Comparison of ENCODE assay signal across 21 mouse cellular contexts in the genomic region with DNA sequence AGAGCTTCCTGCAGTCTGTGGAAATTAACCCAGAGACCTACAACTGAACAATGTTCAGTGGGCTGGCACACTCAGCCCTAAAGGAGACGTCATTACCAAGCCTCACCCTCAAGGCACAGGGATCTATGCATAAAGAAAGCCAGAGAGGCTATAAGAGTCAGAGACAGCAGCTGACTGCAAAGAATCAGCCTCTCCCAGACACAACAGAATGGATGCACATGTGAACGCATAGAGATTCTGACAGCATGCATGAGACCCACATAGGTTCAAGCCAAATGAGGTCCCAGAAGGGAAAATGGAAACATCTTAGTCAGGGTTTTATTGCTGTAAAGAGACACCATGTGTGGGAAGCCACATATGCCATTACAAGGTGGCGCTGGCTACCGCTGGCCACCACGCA. TPM values are rescaled to one million over a fixed set of nuclear protein-coding genes. Genes with fewer than 3 reads are reported as not detected.
"Had no signal": no experiment of that assay in that cellular context is flagged by ENCODE, and none has a peak within 500 bp of the region (broad histone marks: within the 10 kb centered on the region; RNA-seq: fewer than 3 reads in every experiment).

No protein-coding gene starts in this region.

- H3K36me3 ChIP-seq: lung, embryonic 15.5 days; midbrain, embryonic 13.5 days; midbrain, embryonic 15.5 days; neural tube, embryonic 12.5 days; stomach, embryonic 15.5 days had no signal

- H3K4me1 ChIP-seq: lung, embryonic 15.5 days; megakaryocyte, embryonic 14.5 days; midbrain, embryonic 13.5 days; midbrain, embryonic 15.5 days; neural tube, embryonic 12.5 days; stomach, embryonic 15.5 days had no signal

- H3K27ac ChIP-seq: lung, embryonic 15.5 days; macrophage; midbrain, embryonic 13.5 days; midbrain, embryonic 15.5 days; neural tube, embryonic 12.5 days; stomach, embryonic 15.5 days; stomach, postnatal 0 days had no signal

- H3K9me3 ChIP-seq: lung, embryonic 15.5 days; megakaryocyte, embryonic 14.5 days; midbrain, embryonic 15.5 days; neural tube, embryonic 12.5 days; stomach, embryonic 15.5 days had no signal

- H3K27me3 ChIP-seq: lung, embryonic 15.5 days; megakaryocyte, embryonic 14.5 days; midbrain, embryonic 13.5 days; midbrain, embryonic 15.5 days; neural tube, embryonic 12.5 days; stomach, embryonic 15.5 days had no signal

- ATAC-seq: lung, postnatal 0 days; midbrain, embryonic 13.5 days; midbrain, embryonic 15.5 days had no signal

- DNase-seq: lung, adult 2 months; lung, postnatal 14 days; lung, postnatal 36 days; right cerebral cortex, postnatal 14 days; thymus, adult 2 months; thymus, postnatal 25 days; thymus, postnatal 4 days had no signal

- H3K4me2 ChIP-seq: lung, embryonic 15.5 days; midbrain, embryonic 11.5 days; midbrain, embryonic 13.5 days; midbrain, embryonic 15.5 days; neural tube, embryonic 12.5 days; stomach, embryonic 15.5 days had no signal

- H3K9ac ChIP-seq: lung, embryonic 15.5 days; midbrain, embryonic 13.5 days; midbrain, embryonic 15.5 days; neural tube, embryonic 12.5 days; stomach, embryonic 15.5 days had no signal

- H3K4me3 ChIP-seq: lung, embryonic 15.5 days; megakaryocyte, embryonic 14.5 days; midbrain, embryonic 13.5 days; midbrain, embryonic 15.5 days; neural tube, embryonic 12.5 days; stomach, embryonic 15.5 days had no signal

RNA-seq across cellular contexts. Expression of gene Nipal1, which starts 42.9 kb away (rescaled TPM):
- total RNA-seq: megakaryocyte progenitor cell, adult 5-6 weeks had no signal
- polyA plus RNA-seq: macrophage had no signal

RNA-seq across cellular contexts. Expression of gene Cnga1, which starts 46.4 kb away (rescaled TPM):
- total RNA-seq: megakaryocyte progenitor cell, adult 5-6 weeks; midbrain, postnatal 0 days had no signal
- polyA plus RNA-seq: lung, postnatal 0 days; macrophage; midbrain, embryonic 11.5 days; midbrain, embryonic 13.5 days; midbrain, embryonic 15.5 days; neural tube, embryonic 12.5 days; neural tube, embryonic 14.5 days; stomach, embryonic 15.5 days; stomach, postnatal 0 days; urinary bladder, adult 2 months had no signal
